Mouse (Mus musculus) retina, postnatal 1 day (tissue): ENCODE measurements around the gene F7.
"Not testable (repeated sequence)": the region's sequence is repeated elsewhere in the genome, so short reads cannot be mapped to it uniquely, and the experiment has no call there.

Experiments
- DNase-seq: peaks from one replicate; pipeline ENCODE4 v3.0.0-alpha.2; 2012

F7 gene

GRCm38 (mm10) chr8:13036346-13036812 lies 10.5 kb downstream of the F7 start:
- peak; percentile 11 for DNase-seq

GRCm38 (mm10) chr8:13037015-13037414 lies 11.2 kb downstream of the F7 start, which contains the start of gene F10:
Gene F10 (plus strand): TSS chr8:13037308.
- DNase-seq = no peak

GRCm38 (mm10) chr8:13037569-13037968 lies 11.7 kb downstream of the F7 start:
- peak; percentile 7 for DNase-seq

- DNase-seq = no peak
These were observed 13.2 kb downstream of the F7 start for GRCm38 (mm10) chr8:13039054-13039453.

- DNase-seq = no peak
These were observed 15.6 kb downstream of the F7 start for GRCm38 (mm10) chr8:13041459-13041858.

- DNase-seq = no peak
These were observed 21.8 kb downstream of the F7 start for GRCm38 (mm10) chr8:13047652-13048051.

- no peak for DNase-seq
These were observed 24.7 kb downstream of the F7 start for GRCm38 (mm10) chr8:13050550-13050949.

GRCm38 (mm10) chr8:13057351-13057750 lies 31.5 kb downstream of the F7 start:
- no peak for DNase-seq

- DNase-seq = no peak
These were observed 34.8 kb downstream of the F7 start, which contains the start of gene Proz for GRCm38 (mm10) chr8:13060441-13061150. Gene Proz (plus strand): TSS chr8:13060914.

- DNase-seq = no peak
These were observed 37.3 kb downstream of the F7 start for GRCm38 (mm10) chr8:13063112-13063511.

- no peak for DNase-seq
These were observed 47.4 kb downstream of the F7 start for GRCm38 (mm10) chr8:13073255-13073654.

- no peak for DNase-seq
These were observed 49.2 kb downstream of the F7 start for GRCm38 (mm10) chr8:13075044-13075443.

GRCm38 (mm10) chr8:13075579-13075978 lies 49.7 kb downstream of the F7 start:
- not testable (repeated sequence) for DNase-seq

- DNase-seq = no peak
These were observed 51.7 kb downstream of the F7 start for GRCm38 (mm10) chr8:13077542-13077941.
